Mouse (Mus musculus) left cerebral cortex, postnatal 4 days (tissue): Measurements from ENCODE around the gene Mettl7b. TPM values are rescaled to one million over a fixed set of nuclear protein-coding genes. Genes with fewer than 3 reads are reported as not detected.

Experiments used
- DNase-seq: peaks from one replicate; pipeline ENCODE4 v3.0.0-alpha.2; 2022
- intact Hi-C: fragments of 180-260 bp; cut with DNase I; formaldehyde crosslinking; loops from one replicate; pipeline ENCODE4 v1.15.1; 2025
- total RNA-seq, 2 experiments: library from RNA; stranded (reverse); gene quantifications; 2 replicates each; pipeline ENCODE4 v1.2.3; 2021

The Mettl7b gene
- total RNA-seq, 2 experiments from 2014 or later: not detected

- intact Hi-C loops: no loop called here
- DNase-seq: no peak
These were observed 10.4 kb downstream of the Mettl7b start for GRCm38 (mm10) chr10:128950208-128950887.

GRCm38 (mm10) chr10:128947496-128947895 lies 13.3 kb downstream of the Mettl7b start:
- intact Hi-C loops: no loop called here
- DNase-seq: no peak

- peak; percentile 66 for DNase-seq
- intact Hi-C loops: no loop called here
These were observed 15.1 kb downstream of the Mettl7b start for GRCm38 (mm10) chr10:128945675-128946074.

- intact Hi-C loops: no loop called here
- DNase-seq: no peak
These were observed 20.2 kb downstream of the Mettl7b start for GRCm38 (mm10) chr10:128940475-128941061.

- peak; percentile 47 for DNase-seq
- intact Hi-C loops: no loop called here
These were observed 21.8 kb downstream of the Mettl7b start for GRCm38 (mm10) chr10:128938974-128939373.

GRCm38 (mm10) chr10:128938457-128938856 lies 22.3 kb downstream of the Mettl7b start:
- DNase-seq: peak; percentile 99
- intact Hi-C loops: no loop called here

GRCm38 (mm10) chr10:128937756-128938390 lies 22.9 kb downstream of the Mettl7b start:
- intact Hi-C loops: no loop called here
- DNase-seq: peak; percentile 66

- DNase-seq: peak; percentile 28
- intact Hi-C loops: no loop called here
These were observed 24.9 kb downstream of the Mettl7b start for GRCm38 (mm10) chr10:128935826-128936440.

- intact Hi-C loops: no loop called here
- DNase-seq: no peak
These were observed 25.6 kb downstream of the Mettl7b start for GRCm38 (mm10) chr10:128934997-128935787.

- intact Hi-C loops: no loop called here
- DNase-seq: no peak
These were observed 26.6 kb downstream of the Mettl7b start for GRCm38 (mm10) chr10:128933976-128934721.

- intact Hi-C loops: no loop called here
- peak; percentile 66 for DNase-seq
These were observed 27.2 kb downstream of the Mettl7b start, which contains the start of gene Itga7 for GRCm38 (mm10) chr10:128933574-128933973. Gene Itga7, plus strand, starts transcription at chr10:128933818.

- intact Hi-C loops: no loop called here
- no peak for DNase-seq
These were observed 29.3 kb downstream of the Mettl7b start for GRCm38 (mm10) chr10:128931441-128931840.

- intact Hi-C loops: no loop called here
- peak; percentile 61 for DNase-seq
These were observed 31.0 kb downstream of the Mettl7b start for GRCm38 (mm10) chr10:128929638-128930378.

GRCm38 (mm10) chr10:128928356-128928755 lies 32.4 kb downstream of the Mettl7b start:
- intact Hi-C loops: no loop called here
- peak; percentile 59 for DNase-seq

- no peak for DNase-seq
- intact Hi-C loops: no loop called here
These were observed 36.9 kb downstream of the Mettl7b start, which contains the start of gene Bloc1s1 for GRCm38 (mm10) chr10:128923935-128924334. Gene Bloc1s1, minus strand, starts transcription at chr10:128924035.

- peak; percentile 98 for DNase-seq
- intact Hi-C loops: no loop called here
These were observed 37.6 kb downstream of the Mettl7b start for GRCm38 (mm10) chr10:128923013-128923691.

- intact Hi-C loops: no loop called here
- no peak for DNase-seq
These were observed 38.1 kb downstream of the Mettl7b start, which contains the start of gene Rdh5 for GRCm38 (mm10) chr10:128922822-128923012. Gene Rdh5, minus strand, starts transcription at chr10:128922888.

- peak; percentile 70 for DNase-seq
- intact Hi-C loops: no loop called here
These were observed 38.6 kb downstream of the Mettl7b start for GRCm38 (mm10) chr10:128921883-128922821.
